Mouse (Mus musculus) liver, embryonic 14.5 days (tissue): Measurements from ENCODE around the gene Myof. TPM values are rescaled to one million over a fixed set of nuclear protein-coding genes. Genes with fewer than 3 reads are reported as not detected.

ENCODE experiments used
- ATAC-seq: fragments of 200-750 bp; cut with Nextera tagmentation; 2 replicates; pipeline ENCODE4 v1.8.0; 2017; ENCODE audit warnings: moderate number of reproducible peaks, mild to moderate bottlenecking, moderate library complexity; ENCODE audit not compliant: insufficient read depth
- DNase-seq, 3 experiments: peaks; one replicate each; pipeline ENCODE4 v3.0.0-alpha.2; 2012 to 2013; ENCODE audit warnings: low read depth in 3 of 3, low spot score in 3 of 3
- H3K27ac ChIP-seq: fragments of 300-500 bp; sonication (generic); 2 replicates; pipeline ENCODE4 v1.5.1; 2014; ENCODE audit warnings: moderate library complexity, mild to moderate bottlenecking, control low read depth, inconsistent platforms
- H3K27me3 ChIP-seq: fragments of 300-500 bp; sonication (generic); 2 replicates; pipeline ENCODE4 v1.6.1; 2014; ENCODE audit warnings: mild to moderate bottlenecking, low read length, moderate library complexity; ENCODE audit not compliant: control insufficient read depth, insufficient read depth
- H3K36me3 ChIP-seq: fragments of 300-500 bp; sonication (generic); replicated peaks from 2 replicates; pipeline ENCODE4 v1.6.1; 2014; ENCODE audit warnings: low read depth; ENCODE audit not compliant: control insufficient read depth, insufficient read depth
- H3K4me1 ChIP-seq, 2 experiments: fragments of 200-500 bp in 1 of 2; fragments of 300-500 bp in 1 of 2; sonication (generic) in 1 of 2; replicated peaks; 2 replicates each; pipeline ENCODE4 v1.6.1; 2012 to 2014; ENCODE audit warnings: antibody characterized with exemption in 1 of 2, inconsistent platforms in 1 of 2, low read length in 1 of 2; ENCODE audit not compliant: control insufficient read depth in 2 of 2, insufficient read depth in 2 of 2
- H3K4me2 ChIP-seq: fragments of 300-500 bp; sonication (generic); 2 replicates; pipeline ENCODE4 v1.6.1; 2014; ENCODE audit warnings: low read depth, mild to moderate bottlenecking, control low read depth, moderate library complexity
- H3K4me3 ChIP-seq, 2 experiments: fragments of 200-500 bp in 1 of 2; fragments of 300-500 bp in 1 of 2; sonication (generic) in 1 of 2; 2 replicates each; pipeline ENCODE4 v1.5.1; 2012 to 2014; ENCODE audit warnings: low read depth in 2 of 2, low read length in 2 of 2, mild to moderate bottlenecking in 2 of 2, control low read depth in 1 of 2, inconsistent platforms in 1 of 2, moderate library complexity in 1 of 2; ENCODE audit not compliant: insufficient read depth in 1 of 2
- H3K9ac ChIP-seq: fragments of 300-500 bp; sonication (generic); replicated peaks from 2 replicates; pipeline ENCODE4 v1.6.1; 2014; ENCODE audit warnings: mild to moderate bottlenecking, control low read depth, moderate library complexity
- H3K9me3 ChIP-seq: fragments of 300-500 bp; sonication (generic); 2 replicates; pipeline ENCODE4 v1.6.1; 2016; ENCODE audit warnings: low read length, mixed read lengths; ENCODE audit not compliant: control insufficient read depth
- CTCF ChIP-seq: IDR thresholded peaks from 2 replicates; pipeline ENCODE4 v1.5.1; 2016; ENCODE audit warnings: antibody characterized with exemption, low read depth, control low read depth
- EP300 ChIP-seq: IDR thresholded peaks from 2 replicates; pipeline ENCODE4 v1.6.1; 2016; ENCODE audit warnings: antibody characterized with exemption, low read depth
- WGBS: fragments of 180-500 bp; shearing (Covaris S2); extraction: QIAGEN DNeasy Blood & Tissue Kit; methylation state at CpG from one replicate; pipeline ENCODE4 v1.1.7; 2014; ENCODE audit not compliant: insufficient replicate concordance; 5-methylcytosine and 5-hydroxymethylcytosine counted together
- polyA plus RNA-seq, 2 experiments: library from polyadenylated mRNA; depleted of rRNA in 1 of 2; stranded (reverse) in 1 of 2; unstranded in 1 of 2; fragments of >200 nt; fragmentation: Nextera tagmentation in 1 of 2; extraction: Ambion mirVana in 1 of 2; gene quantifications; 2 replicates each; pipeline versions ENCODE4 v1.2.1 to v1.2.3; 2012 to 2014

The Myof gene
- polyA plus RNA-seq, 2 experiments, result 1.3 to 2.0 TPM

DNA sequence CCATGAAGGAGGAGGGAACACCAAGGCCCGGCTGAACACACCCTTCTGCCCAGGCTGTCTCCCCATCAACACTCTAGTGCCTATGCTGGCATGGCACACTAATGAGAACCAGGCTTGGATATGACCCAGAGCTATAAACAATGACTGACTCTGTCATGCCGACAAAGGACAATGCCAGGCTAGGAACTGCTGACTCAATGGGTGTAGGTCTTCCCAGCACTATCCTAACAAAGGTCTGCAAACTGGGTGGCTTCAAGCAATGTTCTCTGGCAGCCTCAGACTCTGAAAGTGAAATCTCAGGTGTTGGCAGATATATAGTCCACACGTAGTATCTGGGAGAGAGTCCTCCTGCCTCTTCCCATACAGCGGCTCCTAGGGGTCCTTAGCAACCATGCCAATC, 55.2 kb downstream of the Myof start:
- Histone ChIP-seq H3K4me2 (no peak overlapping the region), H3K9ac (no peak overlapping the region), H3K9me3 (no peaks in the 10 kb centered on the region), H3K27ac (no peak overlapping the region), H3K4me3 (no peak overlapping the region), H3K27me3 (no peaks in the 10 kb centered on the region), H3K4me1 (no peaks in the 10 kb centered on the region), H3K36me3 (no peaks in the 10 kb centered on the region)
- WGBS, result 70% methylated on average over 4 of the region's 4 CpGs
- ATAC-seq, result no peak
- DNase-seq, result no peak
- TF ChIP-seq EP300 (no peak), CTCF (no peak)

GRCm38 (mm10) chr19:37985730-37986129, 57.6 kb downstream of the Myof start:
- no peak overlapping the region for H3K4me3 ChIP-seq
- H3K36me3 ChIP-seq, result no peaks in the 10 kb centered on the region
- H3K27ac ChIP-seq, result no peak overlapping the region
- TF ChIP-seq EP300, result no peak
- TF ChIP-seq CTCF, result no peak
- no peak overlapping the region for H3K4me2 ChIP-seq
- WGBS, result 66% methylated on average over 16 of the region's 16 CpGs
- no peaks in the 10 kb centered on the region for H3K27me3 ChIP-seq
- no peak for DNase-seq
- H3K4me1 ChIP-seq, result no peaks in the 10 kb centered on the region
- no peak for ATAC-seq
- no peak overlapping the region for H3K9ac ChIP-seq
- H3K9me3 ChIP-seq, result no peaks in the 10 kb centered on the region

- H3K27me3 ChIP-seq, result no peaks in the 10 kb centered on the region
- H3K4me3 ChIP-seq, result no peak overlapping the region
- WGBS, result 66% methylated on average over 5 of the region's 5 CpGs
Observed at GRCm38 (mm10) chr19:37975951-37976350, 67.4 kb downstream of the Myof start.

GRCm38 (mm10) chr19:37970571-37970970, 72.8 kb downstream of the Myof start:
- Histone ChIP-seq H3K9me3 (no peaks in the 10 kb centered on the region), H3K36me3 (no peaks in the 10 kb centered on the region), H3K27me3 (no peaks in the 10 kb centered on the region), H3K4me3 (no peak overlapping the region), H3K4me1 (no peaks in the 10 kb centered on the region), H3K9ac (no peak overlapping the region), H3K4me2 (no peak overlapping the region), H3K27ac (no peak overlapping the region)
- 67% methylated on average over 4 of the region's 4 CpGs for WGBS
- no peak for ATAC-seq
- no peak for DNase-seq
- TF ChIP-seq EP300, result no peak
- TF ChIP-seq CTCF, result no peak

More at GRCm38 (mm10) chr19:37975951-37976350, 67.4 kb downstream of the Myof start:
- no peak for DNase-seq
- TF ChIP-seq EP300, result no peak
- no peak for TF ChIP-seq CTCF
- H3K9me3 ChIP-seq, result no peaks in the 10 kb centered on the region
- H3K36me3 ChIP-seq, result no peaks in the 10 kb centered on the region
- ATAC-seq, result no peak
- no peak overlapping the region for H3K27ac ChIP-seq
- no peak overlapping the region for H3K4me2 ChIP-seq
- H3K4me1 ChIP-seq, result no peaks in the 10 kb centered on the region
- no peak overlapping the region for H3K9ac ChIP-seq

DNA sequence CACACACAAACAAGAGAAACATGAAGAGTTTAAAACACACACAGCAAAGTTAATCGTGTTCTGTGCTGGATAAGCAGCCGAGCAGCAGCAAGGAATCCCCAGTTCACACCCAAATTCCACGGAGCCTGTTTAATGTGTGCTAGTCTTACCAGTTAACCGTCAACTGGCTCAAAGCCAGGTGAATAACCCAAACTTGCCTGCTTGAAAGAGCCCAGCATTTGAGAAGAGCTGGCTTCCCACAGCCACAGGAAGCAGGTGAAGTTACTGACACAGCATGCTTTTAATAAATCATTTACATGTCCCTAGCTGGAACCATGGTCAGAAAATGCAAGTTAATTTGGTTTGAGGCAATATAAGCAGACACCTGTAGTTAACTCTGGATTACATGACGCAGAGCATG, 73.4 kb downstream of the Myof start:
- Histone ChIP-seq H3K27me3 (no peaks in the 10 kb centered on the region), H3K9me3 (no peaks in the 10 kb centered on the region), H3K9ac (no peak overlapping the region), H3K27ac (no peak overlapping the region), H3K36me3 (no peaks in the 10 kb centered on the region), H3K4me3 (no peak overlapping the region), H3K4me1 (no peaks in the 10 kb centered on the region), H3K4me2 (no peak overlapping the region)
- no peak for TF ChIP-seq EP300
- no peak for TF ChIP-seq CTCF
- no peak for ATAC-seq
- no peak for DNase-seq
- 64% methylated on average over 5 of the region's 5 CpGs for WGBS

DNA sequence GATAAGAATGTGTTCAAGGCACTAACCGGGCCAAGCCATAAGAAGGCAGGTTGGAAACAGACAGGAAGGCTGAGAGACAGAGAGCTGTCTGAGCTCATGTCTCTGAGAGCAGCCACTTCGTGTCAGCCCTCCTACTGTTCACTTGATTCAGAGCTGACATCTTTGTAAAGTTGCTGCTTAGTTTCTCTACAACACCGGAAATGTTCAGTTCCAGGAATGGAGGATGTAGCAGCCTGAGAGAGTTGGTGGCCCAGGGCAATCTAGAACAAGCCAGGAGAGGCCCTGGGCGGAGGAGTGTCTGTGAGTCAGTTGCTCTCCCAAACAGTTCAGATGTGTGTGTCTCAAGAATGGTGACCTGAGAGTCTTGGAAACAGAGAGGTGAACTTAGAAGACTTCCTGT, 77.5 kb downstream of the Myof start:
- ATAC-seq (no peak), DNase-seq (no peak)
- Histone ChIP-seq H3K4me2 (no peak overlapping the region), H3K27ac (no peak overlapping the region), H3K27me3 (no peaks in the 10 kb centered on the region), H3K4me1 (no peaks in the 10 kb centered on the region), H3K9ac (no peak overlapping the region), H3K4me3 (no peak overlapping the region), H3K36me3 (no peaks in the 10 kb centered on the region), H3K9me3 (no peaks in the 10 kb centered on the region)
- 37% methylated on average over 4 of the region's 4 CpGs for WGBS
- TF ChIP-seq EP300 (no peak), CTCF (no peak)
